Mouse (Mus musculus): ENCODE results near the gene Drc3. TPM values are rescaled to one million over a fixed set of nuclear protein-coding genes. Genes with fewer than 3 reads are reported as not detected.
A peak's percentile ranks its signal among the peaks of the same experiment; 100 is the strongest.

The Drc3 gene
- polyA plus RNA-seq, 1 experiment from 2014 or later = 7.1 TPM

- Histone ChIP-seq H3K27me3 (ENCODE audit: control insufficient read depth, insufficient read depth, low read depth, low read length) (no peaks in the 10 kb centered on the region), H3K27ac (ENCODE audit: low read length) (no peak overlapping the region), H3K36me3 (ENCODE audit: control insufficient read depth, insufficient read depth, low read length) (no peaks in the 10 kb centered on the region), H3K4me3 (ENCODE audit: low read depth, low read length) (no peak overlapping the region), H3K4me1 (ENCODE audit: control insufficient read depth, insufficient read depth, low read length) (peaks cover 15% of the 10 kb centered on the region), H3K9me3 (replicated peaks; ENCODE audit: control insufficient read depth, low read length, poor library complexity, severe bottlenecking) (no peaks in the 10 kb centered on the region), H3K4me2 (ENCODE audit: low read length) (no peak overlapping the region), H3K9ac (ENCODE audit: low read depth, low read length) (no peak overlapping the region)
- no peak for ATAC-seq
Measured at GRCm38 (mm10) chr11:60323731-60324130, 29.4 kb upstream of the Drc3 start.

DNA sequence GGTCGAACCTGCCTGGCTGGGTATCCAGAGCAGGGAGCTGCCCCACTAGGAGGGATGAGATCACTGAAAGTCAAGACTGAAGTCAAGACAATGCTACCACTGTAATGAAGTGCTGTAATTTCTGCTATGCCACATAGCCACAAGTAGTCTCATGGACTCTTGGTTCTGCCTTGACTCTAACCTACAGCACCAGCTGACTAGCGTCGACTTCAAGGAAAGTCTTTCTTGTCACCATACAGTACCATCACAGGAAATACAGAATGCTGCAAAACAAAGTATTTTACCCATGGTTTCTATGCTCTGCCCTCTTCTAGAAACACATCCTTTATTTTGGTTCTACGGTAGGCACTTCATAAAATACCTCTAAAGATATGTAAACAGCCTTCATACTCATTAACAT lies 22.6 kb upstream of the Drc3 start:
- Histone ChIP-seq H3K27ac (ENCODE audit: low read length) (no peak overlapping the region), H3K27me3 (ENCODE audit: control insufficient read depth, insufficient read depth, low read depth, low read length) (no peaks in the 10 kb centered on the region), H3K9ac (ENCODE audit: low read depth, low read length) (no peak overlapping the region), H3K36me3 (ENCODE audit: control insufficient read depth, insufficient read depth, low read length) (no peaks in the 10 kb centered on the region), H3K4me2 (ENCODE audit: low read length) (no peak overlapping the region), H3K4me3 (ENCODE audit: low read depth, low read length) (no peak overlapping the region), H3K9me3 (replicated peaks; ENCODE audit: control insufficient read depth, low read length, poor library complexity, severe bottlenecking) (no peaks in the 10 kb centered on the region), H3K4me1 (ENCODE audit: control insufficient read depth, insufficient read depth, low read length) (peaks cover 6% of the 10 kb centered on the region)
- WGBS = 92% methylated on average over 4 of the region's 4 CpGs
- no peak for ATAC-seq

GRCm38 (mm10) chr11:60333461-60333860 lies 19.7 kb upstream of the Drc3 start:
- Histone ChIP-seq H3K4me1 (ENCODE audit: control insufficient read depth, insufficient read depth, low read length) (peaks cover 6% of the 10 kb centered on the region), H3K4me3 (ENCODE audit: low read depth, low read length) (no peak overlapping the region), H3K36me3 (ENCODE audit: control insufficient read depth, insufficient read depth, low read length) (no peaks in the 10 kb centered on the region), H3K9ac (ENCODE audit: low read depth, low read length) (no peak overlapping the region), H3K27ac (ENCODE audit: low read length) (no peak overlapping the region), H3K9me3 (replicated peaks; ENCODE audit: control insufficient read depth, low read length, poor library complexity, severe bottlenecking) (no peaks in the 10 kb centered on the region), H3K4me2 (ENCODE audit: low read length) (no peak overlapping the region), H3K27me3 (ENCODE audit: control insufficient read depth, insufficient read depth, low read depth, low read length) (no peaks in the 10 kb centered on the region)
- WGBS = 88% methylated on average over 5 of the region's 5 CpGs
- no peak for ATAC-seq

GRCm38 (mm10) chr11:60334124-60334523 lies 19.0 kb upstream of the Drc3 start:
- Histone ChIP-seq H3K27me3 (ENCODE audit: control insufficient read depth, insufficient read depth, low read depth, low read length) (no peaks in the 10 kb centered on the region), H3K9ac (ENCODE audit: low read depth, low read length) (no peak overlapping the region), H3K4me3 (ENCODE audit: low read depth, low read length) (no peak overlapping the region), H3K9me3 (replicated peaks; ENCODE audit: control insufficient read depth, low read length, poor library complexity, severe bottlenecking) (no peaks in the 10 kb centered on the region), H3K4me1 (ENCODE audit: control insufficient read depth, insufficient read depth, low read length) (peaks cover 6% of the 10 kb centered on the region), H3K36me3 (ENCODE audit: control insufficient read depth, insufficient read depth, low read length) (no peaks in the 10 kb centered on the region), H3K27ac (ENCODE audit: low read length) (no peak overlapping the region), H3K4me2 (ENCODE audit: low read length) (no peak overlapping the region)
- ATAC-seq = no peak
- 75% methylated on average over 3 of the region's 3 CpGs for WGBS

DNA sequence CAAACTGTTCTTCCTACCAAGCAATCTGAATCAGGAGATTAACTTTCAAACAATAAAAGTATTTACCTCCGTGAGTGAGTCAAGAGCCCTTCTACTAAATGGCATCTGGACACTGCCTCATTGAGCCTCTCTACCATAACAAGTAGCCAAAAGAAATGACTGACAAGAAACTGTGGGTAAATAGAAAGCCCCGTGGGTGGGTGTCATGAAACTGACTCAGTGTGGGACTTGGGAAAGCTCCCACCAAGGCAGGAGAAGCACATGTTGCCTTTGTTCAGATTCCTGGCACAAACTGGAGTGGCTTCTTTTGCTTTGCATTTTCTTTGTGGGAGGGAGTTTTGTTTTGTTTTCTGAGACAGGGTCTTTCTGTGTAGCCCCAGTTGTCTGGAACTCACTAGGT lies 17.4 kb upstream of the Drc3 start:
- H3K4me3 ChIP-seq (ENCODE audit: low read depth, low read length) = no peak overlapping the region
- no peaks in the 10 kb centered on the region for H3K27me3 ChIP-seq (ENCODE audit: control insufficient read depth, insufficient read depth, low read depth, low read length)
- 32% methylated on average over 2 of the region's 2 CpGs for WGBS
- H3K27ac ChIP-seq (ENCODE audit: low read length) = no peak overlapping the region
- H3K9ac ChIP-seq (ENCODE audit: low read depth, low read length) = no peak overlapping the region
- H3K4me2 ChIP-seq (ENCODE audit: low read length) = no peak overlapping the region
- H3K36me3 ChIP-seq (ENCODE audit: control insufficient read depth, insufficient read depth, low read length) = no peaks in the 10 kb centered on the region
- H3K4me1 ChIP-seq (ENCODE audit: control insufficient read depth, insufficient read depth, low read length) = peaks cover 6% of the 10 kb centered on the region
- no peaks in the 10 kb centered on the region for H3K9me3 ChIP-seq (replicated peaks; ENCODE audit: control insufficient read depth, low read length, poor library complexity, severe bottlenecking)
- no peak for ATAC-seq

DNA sequence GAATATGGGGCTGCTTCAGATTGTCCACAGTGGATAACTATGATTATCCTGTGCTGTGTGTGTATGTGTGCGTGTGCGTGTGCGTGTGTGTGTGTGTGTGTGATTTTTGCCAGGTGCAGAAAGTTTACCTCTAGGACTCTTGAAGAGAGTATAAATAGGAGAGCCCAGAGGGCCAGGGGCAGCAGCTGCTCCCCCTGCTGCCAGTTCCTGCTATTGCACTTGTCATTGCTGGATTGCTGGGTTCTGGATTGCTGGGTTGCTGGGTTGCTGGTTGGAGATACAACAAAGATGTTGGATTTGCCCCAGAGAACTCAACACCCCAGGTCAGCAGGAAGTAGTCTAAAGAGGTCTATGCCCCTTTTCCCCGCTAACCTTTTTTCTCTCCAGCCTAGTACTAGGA lies 14.8 kb upstream of the Drc3 start:
- Histone ChIP-seq H3K9ac (ENCODE audit: low read depth, low read length) (no peak overlapping the region), H3K4me1 (ENCODE audit: control insufficient read depth, insufficient read depth, low read length) (peaks cover 4% of the 10 kb centered on the region), H3K4me3 (ENCODE audit: low read depth, low read length) (no peak overlapping the region), H3K27ac (ENCODE audit: low read length) (no peak overlapping the region), H3K27me3 (ENCODE audit: control insufficient read depth, insufficient read depth, low read depth, low read length) (no peaks in the 10 kb centered on the region), H3K4me2 (ENCODE audit: low read length) (no peak overlapping the region), H3K9me3 (replicated peaks; ENCODE audit: control insufficient read depth, low read length, poor library complexity, severe bottlenecking) (no peaks in the 10 kb centered on the region), H3K36me3 (ENCODE audit: control insufficient read depth, insufficient read depth, low read length) (no peaks in the 10 kb centered on the region)
- 70% methylated on average over 4 of the region's 4 CpGs for WGBS
- ATAC-seq = no peak

- no peaks in the 10 kb centered on the region for H3K36me3 ChIP-seq (ENCODE audit: control insufficient read depth, insufficient read depth, low read length)
- H3K4me3 ChIP-seq (ENCODE audit: low read depth, low read length) = no peak overlapping the region
- H3K9ac ChIP-seq (ENCODE audit: low read depth, low read length) = no peak overlapping the region
- no peaks in the 10 kb centered on the region for H3K27me3 ChIP-seq (ENCODE audit: control insufficient read depth, insufficient read depth, low read depth, low read length)
- 94% methylated on average over 12 of the region's 12 CpGs for WGBS
- no peak overlapping the region for H3K27ac ChIP-seq (ENCODE audit: low read length)
- no peak for ATAC-seq
- no peak overlapping the region for H3K4me2 ChIP-seq (ENCODE audit: low read length)
- no peaks in the 10 kb centered on the region for H3K9me3 ChIP-seq (replicated peaks; ENCODE audit: control insufficient read depth, low read length, poor library complexity, severe bottlenecking)
- H3K4me1 ChIP-seq (ENCODE audit: control insufficient read depth, insufficient read depth, low read length) = peaks cover under 1% of the 10 kb centered on the region; the same call in 1 of the 2 replicates
Measured at GRCm38 (mm10) chr11:60339361-60339760, 13.8 kb upstream of the Drc3 start.

DNA sequence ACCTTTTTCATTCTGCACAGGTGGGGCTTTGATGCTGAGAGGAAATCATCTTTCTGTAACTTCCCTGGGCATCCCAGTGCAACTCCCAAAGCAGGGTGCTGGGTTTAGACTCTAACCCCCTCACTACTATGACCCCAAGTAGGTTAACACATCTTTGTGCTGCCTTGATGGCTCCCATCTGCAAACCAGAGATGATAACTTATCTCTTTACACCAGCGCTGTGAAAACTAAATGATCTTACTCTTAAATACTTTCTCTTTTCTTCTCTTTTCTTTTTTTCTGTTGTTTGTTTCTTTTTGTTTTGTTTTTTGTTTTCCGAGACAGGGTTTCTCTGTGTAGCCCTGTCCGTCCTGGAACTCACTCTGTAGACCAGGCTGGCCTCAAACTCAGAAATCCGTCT lies 7.3 kb upstream of the Drc3 start:
- Histone ChIP-seq H3K4me1 (ENCODE audit: control insufficient read depth, insufficient read depth, low read length) (peaks cover under 1% of the 10 kb centered on the region; the same call in 1 of the 2 replicates), H3K27ac (ENCODE audit: low read length) (no peak overlapping the region), H3K9me3 (replicated peaks; ENCODE audit: control insufficient read depth, low read length, poor library complexity, severe bottlenecking) (no peaks in the 10 kb centered on the region), H3K36me3 (ENCODE audit: control insufficient read depth, insufficient read depth, low read length) (no peaks in the 10 kb centered on the region), H3K9ac (ENCODE audit: low read depth, low read length) (no peak overlapping the region), H3K4me2 (ENCODE audit: low read length) (no peak overlapping the region), H3K4me3 (ENCODE audit: low read depth, low read length) (no peak overlapping the region), H3K27me3 (ENCODE audit: control insufficient read depth, insufficient read depth, low read depth, low read length) (no peaks in the 10 kb centered on the region)
- no peak for ATAC-seq
- WGBS = 82% methylated on average over 4 of the region's 4 CpGs

DNA sequence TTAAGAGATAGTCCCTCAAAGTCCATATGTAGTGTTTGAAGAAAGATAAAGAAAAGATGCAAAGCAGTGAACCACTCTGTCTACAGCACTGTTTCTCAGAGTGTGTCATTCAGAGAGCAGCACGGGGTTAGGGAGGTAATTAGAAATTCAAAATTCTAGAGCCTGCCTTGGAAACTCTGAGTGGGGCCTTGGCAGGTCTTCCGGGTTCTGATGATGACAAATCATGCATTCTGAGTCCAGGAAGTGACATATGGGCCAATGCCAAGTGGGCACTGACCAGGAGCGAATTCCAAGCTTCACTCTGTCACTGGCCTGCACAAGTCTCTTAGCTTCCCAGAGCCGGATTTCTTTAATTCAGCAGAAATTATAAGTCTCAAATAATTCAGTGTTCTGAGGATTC lies 6.6 kb upstream of the Drc3 start:
- Histone ChIP-seq H3K9me3 (replicated peaks; ENCODE audit: control insufficient read depth, low read length, poor library complexity, severe bottlenecking) (no peaks in the 10 kb centered on the region), H3K9ac (ENCODE audit: low read depth, low read length) (no peak overlapping the region), H3K4me2 (ENCODE audit: low read length) (no peak overlapping the region), H3K4me3 (ENCODE audit: low read depth, low read length) (no peak overlapping the region), H3K36me3 (ENCODE audit: control insufficient read depth, insufficient read depth, low read length) (no peaks in the 10 kb centered on the region), H3K27ac (ENCODE audit: low read length) (no peak overlapping the region), H3K4me1 (ENCODE audit: control insufficient read depth, insufficient read depth, low read length) (peaks cover 6% of the 10 kb centered on the region), H3K27me3 (ENCODE audit: control insufficient read depth, insufficient read depth, low read depth, low read length) (no peaks in the 10 kb centered on the region)
- 65% methylated on average over 4 of the region's 4 CpGs for WGBS
- no peak for ATAC-seq

GRCm38 (mm10) chr11:60351388-60351787 lies 1.7 kb upstream of the Drc3 start:
- 50% methylated on average over 2 of the region's 2 CpGs for WGBS
- H3K27ac ChIP-seq (ENCODE audit: low read length) = no peak overlapping the region
- no peaks in the 10 kb centered on the region for H3K9me3 ChIP-seq (replicated peaks; ENCODE audit: control insufficient read depth, low read length, poor library complexity, severe bottlenecking)
- ATAC-seq = no peak
- no peaks in the 10 kb centered on the region for H3K27me3 ChIP-seq (ENCODE audit: control insufficient read depth, insufficient read depth, low read depth, low read length)
- H3K4me1 ChIP-seq (ENCODE audit: control insufficient read depth, insufficient read depth, low read length) = peaks cover 17% of the 10 kb centered on the region
- peak overlapping the region; percentile 81 for H3K4me2 ChIP-seq (ENCODE audit: low read length)
- no peak overlapping the region for H3K9ac ChIP-seq (ENCODE audit: low read depth, low read length)
- no peaks in the 10 kb centered on the region for H3K36me3 ChIP-seq (ENCODE audit: control insufficient read depth, insufficient read depth, low read length)
- H3K4me3 ChIP-seq (ENCODE audit: low read depth, low read length) = peak overlapping the region; percentile 78; the same call in 1 of the 2 replicates

Measured in midbrain, embryonic 16.5 days (tissue).